Mouse (Mus musculus) urinary bladder, adult 2 months (tissue): Measurements from ENCODE around the gene Ino80d. TPM values are rescaled to one million over a fixed set of nuclear protein-coding genes. Genes with fewer than 3 reads are reported as not detected.

Experiments used
- DNase-seq: peaks from one replicate; pipeline ENCODE4 v3.0.0; 2022; ENCODE audit warnings: low spot score
- polyA plus RNA-seq: library from polyadenylated mRNA; depleted of rRNA; stranded (reverse); fragments of >200 nt; gene quantifications from 2 replicates; pipeline ENCODE4 v1.2.3, GENCODE M21; 2012; rRNA removed

Ino80d gene
- polyA plus RNA-seq, 1 experiment, result 7.6 TPM

- DNase-seq, result no peak
Measured at GRCm38 (mm10) chr1:62911426-62911825, 203.0 kb downstream of the Ino80d start.

GRCm38 (mm10) chr1:62909126-62909525, 205.3 kb downstream of the Ino80d start:
- DNase-seq, result no peak

GRCm38 (mm10) chr1:62908508-62908907, 206.0 kb downstream of the Ino80d start:
- DNase-seq, result no peak

Other genes starting within 250 kb of the Ino80d start
- 954 and 1,046 TPM in 2 replicates for gene Eef1b2, start 62.2 kb upstream of the Ino80d start, polyA plus RNA-seq
- gene Ndufs1, start 62.2 kb upstream of the Ino80d start, polyA plus RNA-seq, result 79.8 and 88.5 TPM in 2 replicates
- gene Gpr1, start 99.9 kb upstream of the Ino80d start, polyA plus RNA-seq, result 2.8 and 2.9 TPM in 2 replicates
- gene Zdbf2, start 158.6 kb upstream of the Ino80d start, polyA plus RNA-seq, result 0.23 and 0.31 TPM in 2 replicates